Mouse (Mus musculus) olfactory bulb, adult 2 months (tissue): ENCODE measurements around the gene E2f1.

Experiments used
- CTCF ChIP-seq: fragments of 200-500 bp; IDR thresholded peaks from 2 replicates; pipeline ENCODE4 v1.5.1; 2012; ENCODE audit warnings: low read depth, mild to moderate bottlenecking, low read length, moderate library complexity; ENCODE audit not compliant: insufficient read depth
- POLR2A ChIP-seq: fragments of 200-500 bp; IDR thresholded peaks from 2 replicates; pipeline ENCODE4 v1.6.1; 2012; ENCODE audit warnings: mild to moderate bottlenecking, low read depth, low read length, moderate library complexity; ENCODE audit not compliant: insufficient read depth

DNA sequence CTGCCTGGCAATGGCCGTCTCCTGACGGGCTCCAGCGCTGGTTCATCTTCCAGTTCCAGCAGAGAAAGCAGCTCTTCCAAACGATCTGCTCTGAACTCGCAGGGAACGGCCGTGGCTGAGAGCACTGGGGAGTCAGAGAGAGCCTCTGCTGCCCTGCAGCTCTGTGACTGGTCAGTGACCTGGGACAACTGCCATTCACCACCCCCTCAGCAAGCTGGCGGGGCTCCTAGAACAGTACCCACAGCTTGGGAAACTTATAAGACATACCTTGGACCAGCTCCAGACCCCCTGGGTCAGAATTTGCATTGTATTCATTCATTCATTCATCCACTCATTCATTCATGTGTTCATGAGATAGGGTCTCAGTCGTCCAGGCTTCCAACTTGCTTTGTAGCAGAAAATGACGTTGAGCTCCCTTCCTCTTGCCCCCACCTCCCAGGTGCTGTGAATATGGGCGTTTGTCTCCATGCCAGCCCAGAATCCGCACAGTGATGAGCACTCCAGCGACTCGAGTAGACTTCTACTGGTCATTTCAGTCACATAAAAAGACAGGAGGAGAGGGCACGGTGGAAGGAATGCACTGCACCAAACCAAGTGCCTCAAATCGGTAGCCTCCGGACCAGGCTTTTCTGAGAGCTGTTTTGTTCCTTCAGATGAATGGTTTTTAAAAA is 15.4 kb upstream of the E2f1 start:
- no peak for TF ChIP-seq POLR2A
- TF ChIP-seq CTCF, result no peak
